Mouse (Mus musculus) neutrophil, adult 59 days (primary cell): ENCODE measurements around the gene Olfr503. TPM values are rescaled to one million over a fixed set of nuclear protein-coding genes. Genes with fewer than 3 reads are reported as not detected.

Experiments
- total RNA-seq, 2 experiments: library from RNA; stranded (reverse); gene quantifications; 1 replicate in 1 of 2; 2 replicates in 1 of 2; pipeline ENCODE4 v1.2.4; 2023

Gene Olfr503
- not detected for total RNA-seq

DNA sequence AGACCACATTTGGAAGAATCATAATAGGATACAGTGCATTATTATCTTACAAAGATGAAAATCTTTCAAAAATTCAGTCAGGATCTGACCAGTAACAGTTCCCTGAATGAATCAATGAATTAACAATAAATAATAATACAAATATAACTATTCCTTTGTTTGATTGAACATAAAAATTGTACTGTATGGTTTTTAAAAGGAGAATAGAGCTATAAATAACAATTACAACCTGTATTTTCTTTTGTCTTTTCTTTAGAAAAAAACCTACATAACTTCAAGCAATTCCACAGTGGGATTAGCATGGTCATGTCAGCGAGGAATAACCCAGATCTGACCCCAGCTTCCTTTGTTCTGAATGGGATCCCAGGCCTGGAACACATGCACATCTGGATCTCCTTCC is at the start of gene Olfr503:
Olfr503 (plus strand) TSS at position 301 of the 400 bp plus-strand sequence.

DNA sequence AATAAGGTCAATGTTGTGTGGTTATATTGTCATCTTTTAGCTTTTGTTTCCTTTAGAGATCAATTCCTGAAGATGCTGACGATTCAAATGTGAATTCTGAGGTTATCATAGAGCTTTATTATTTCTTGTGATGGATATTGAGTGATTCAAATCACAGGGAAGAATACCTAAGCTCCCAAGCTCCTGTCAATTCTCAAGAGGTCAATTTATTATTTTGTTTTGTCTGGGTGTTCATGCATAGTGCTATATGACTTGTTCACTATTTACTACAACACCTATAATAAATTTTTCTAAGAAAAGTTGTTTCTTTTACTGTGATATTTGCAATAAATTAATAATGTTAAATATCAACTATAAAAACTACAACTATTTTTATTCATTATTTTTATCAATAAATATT is 19.4 kb upstream of the Olfr503 start, which contains the start of gene Olfr502:
Olfr502 (minus strand) TSS at position 101 of the 400 bp plus-strand sequence.

GRCm38 (mm10) chr7:108565693-108566092 is 21.4 kb downstream of the Olfr503 start, which contains the start of gene Olfr504:
TSS of gene Olfr504 (minus strand) at chr7:108565793.

Other genes starting within 250 kb of the Olfr503 start
- gene Olfr491, start 231.1 kb upstream of the Olfr503 start, total RNA-seq, result not detected
- gene Olfr492, start 220.9 kb upstream of the Olfr503 start, total RNA-seq, result not detected
- gene Olfr493, start 197.5 kb upstream of the Olfr503 start, total RNA-seq, result not detected
- not detected for gene Olfr494, start 179.2 kb upstream of the Olfr503 start, total RNA-seq
- not detected for gene Olfr495, start 151.4 kb upstream of the Olfr503 start, total RNA-seq
- gene Olfr497, start 124.1 kb upstream of the Olfr503 start, total RNA-seq, result not detected
- not detected for gene Olfr498, start 79.2 kb upstream of the Olfr503 start, total RNA-seq
- not detected for gene Olfr502, start 19.5 kb upstream of the Olfr503 start, total RNA-seq
- not detected for gene Olfr504, start 21.3 kb downstream of the Olfr503 start, total RNA-seq
- not detected for gene Olfr506, start 66.3 kb downstream of the Olfr503 start, total RNA-seq
- not detected for gene Olfr507, start 77.3 kb downstream of the Olfr503 start, total RNA-seq
- not detected for gene Olfr508, start 85.5 kb downstream of the Olfr503 start, total RNA-seq
- gene Olfr509, start 107.4 kb downstream of the Olfr503 start, total RNA-seq, result not detected
- gene Olfr510, start 121.9 kb downstream of the Olfr503 start, total RNA-seq, result not detected
- gene Olfr512, start 168.8 kb downstream of the Olfr503 start, total RNA-seq, result not detected
- gene Olfr513, start 206.4 kb downstream of the Olfr503 start, total RNA-seq, result not detected